Mouse (Mus musculus) retina, embryonic 14.5 days (tissue): Measurements from ENCODE around the gene 4931406P16Rik.
A peak's percentile ranks its signal among the peaks of the same experiment; 100 is the strongest.

Experiments
- DNase-seq: peaks from one replicate; pipeline ENCODE4 v3.0.0-alpha.2; 2015; ENCODE audit warnings: low spot score

The 4931406P16Rik gene

DNA sequence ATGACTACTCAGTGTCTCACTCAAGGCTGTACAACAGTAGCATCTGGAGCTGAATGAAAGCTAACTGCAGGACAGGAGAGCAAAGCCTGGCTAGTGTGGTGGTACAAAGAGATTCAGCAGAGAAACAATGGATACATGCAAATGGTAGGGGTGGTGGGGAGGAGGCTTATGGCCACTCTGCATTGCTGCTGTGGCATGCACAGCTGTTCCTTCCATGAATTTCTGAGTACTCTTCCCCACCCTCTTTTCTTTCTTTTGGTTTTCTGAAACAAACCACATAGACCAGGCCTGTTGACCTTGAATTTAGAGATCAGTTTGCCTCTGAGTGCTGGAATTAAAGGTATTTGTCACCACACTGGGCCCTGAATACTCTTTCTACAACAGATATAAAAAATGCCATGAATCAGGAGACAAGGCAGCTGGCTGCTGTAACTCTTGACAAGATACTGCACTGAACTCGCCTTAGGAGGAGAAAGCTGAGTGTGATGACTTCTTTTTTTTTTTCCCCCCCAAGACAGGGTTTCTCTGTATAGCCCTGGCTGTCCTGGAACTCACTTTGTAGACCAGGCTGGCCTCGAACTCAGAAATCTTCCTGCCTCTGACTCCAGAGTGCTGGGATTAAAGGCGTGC lies 66.4 kb downstream of the 4931406P16Rik start:
- DNase-seq, result no peak

DNA sequence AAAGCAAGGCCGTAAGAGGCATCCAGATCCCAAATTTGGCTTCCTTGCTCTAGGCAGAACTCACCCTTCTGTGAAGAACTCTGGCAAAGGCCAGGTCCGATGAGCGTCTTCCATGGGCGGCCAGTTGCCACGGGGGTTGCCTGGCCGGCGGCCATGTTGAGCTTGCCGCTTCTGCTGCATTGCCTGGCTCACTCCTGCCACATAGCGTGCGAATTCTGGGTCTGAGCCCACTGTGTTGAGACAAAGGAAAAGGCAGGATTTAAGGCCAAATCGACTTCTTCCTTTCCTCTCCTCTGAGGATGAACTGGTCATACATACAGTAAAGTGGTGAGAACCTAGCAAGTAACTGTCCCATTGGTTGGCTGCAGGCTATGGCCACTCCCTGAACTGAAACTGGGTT lies 71.2 kb downstream of the 4931406P16Rik start:
- no peak for DNase-seq

DNA sequence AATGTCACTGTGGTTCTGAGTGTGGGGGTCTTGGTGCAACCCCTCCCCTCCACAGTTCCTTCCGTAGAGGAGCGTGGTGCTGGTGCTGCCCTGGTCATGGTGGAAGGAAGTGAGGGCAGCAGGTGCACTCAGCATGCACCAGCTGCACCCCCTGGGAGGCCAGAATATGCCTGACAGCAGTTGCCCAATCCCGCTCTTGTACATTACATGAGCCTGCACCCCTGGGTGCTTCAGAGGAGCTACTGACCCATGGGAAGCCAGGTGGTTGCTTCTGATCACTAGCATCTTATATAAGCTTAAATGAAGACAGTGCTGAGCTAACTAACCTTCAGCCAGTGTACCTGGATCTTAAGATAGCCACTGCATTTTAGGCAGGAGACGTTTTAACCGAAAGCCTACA lies 75.3 kb downstream of the 4931406P16Rik start:
- no peak for DNase-seq

DNA sequence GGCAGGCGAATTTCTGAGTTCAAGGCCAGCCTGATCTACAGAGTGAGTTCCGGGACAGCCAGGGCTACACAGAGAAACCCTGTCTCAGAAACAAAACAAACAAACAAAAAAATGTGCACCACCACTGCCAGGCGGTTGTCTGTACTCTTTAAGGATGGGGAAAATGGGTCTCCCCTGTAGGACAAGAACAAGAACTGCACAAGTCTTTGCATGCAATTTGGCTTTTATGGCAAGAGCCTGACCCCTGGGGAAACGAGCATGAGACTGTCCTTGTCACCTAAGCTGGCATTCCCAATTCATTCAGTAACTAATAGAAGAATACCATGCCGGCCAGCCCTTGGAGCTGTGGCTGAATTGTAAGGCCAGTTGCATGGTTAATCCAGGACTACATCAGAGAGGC lies 77.7 kb downstream of the 4931406P16Rik start:
- no peak for DNase-seq

DNA sequence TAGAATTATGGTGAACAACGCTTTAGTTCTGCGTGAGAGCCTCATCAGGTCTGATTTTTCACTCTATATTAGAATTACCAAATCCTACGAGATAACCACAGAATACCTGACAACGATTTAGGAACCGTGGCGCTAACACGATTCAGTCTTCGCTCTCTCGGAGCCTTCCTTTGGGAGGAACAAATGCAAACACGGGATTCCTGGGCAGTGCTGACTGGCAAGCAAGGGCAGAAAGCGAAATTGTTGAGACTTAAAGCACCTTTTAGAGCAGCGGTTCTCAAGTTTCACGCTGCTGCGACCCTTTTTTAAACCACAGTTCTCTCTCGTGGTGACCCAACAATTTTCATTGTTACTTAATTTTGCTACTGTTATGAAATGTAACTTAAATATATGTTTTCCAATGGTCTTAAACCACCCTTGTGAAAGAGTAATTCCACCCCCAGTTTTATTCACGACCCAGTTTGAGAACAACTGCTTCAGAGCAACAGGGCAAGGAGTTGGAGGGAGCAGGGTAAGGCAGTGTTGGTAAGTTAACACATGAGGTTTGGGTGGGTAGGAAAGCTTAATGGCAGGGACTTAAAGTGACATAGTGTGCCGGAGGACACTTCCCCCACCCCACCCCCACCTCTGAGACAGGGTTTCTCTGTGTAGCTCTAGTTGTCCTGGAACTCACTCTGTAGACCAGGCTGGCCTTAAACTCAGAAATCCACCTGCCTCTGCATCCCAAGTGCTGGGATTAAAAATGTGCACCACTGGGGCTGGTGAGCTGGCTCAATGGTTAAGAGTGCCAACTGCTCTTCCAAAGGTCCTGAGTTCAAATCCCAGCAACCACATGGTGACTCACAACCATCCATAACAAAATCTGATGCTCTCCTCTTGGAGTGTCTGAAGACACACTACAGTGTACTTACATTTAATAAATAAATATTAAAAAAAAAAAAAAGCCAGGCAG lies 78.5 kb downstream of the 4931406P16Rik start:
- DNase-seq, result no peak

DNA sequence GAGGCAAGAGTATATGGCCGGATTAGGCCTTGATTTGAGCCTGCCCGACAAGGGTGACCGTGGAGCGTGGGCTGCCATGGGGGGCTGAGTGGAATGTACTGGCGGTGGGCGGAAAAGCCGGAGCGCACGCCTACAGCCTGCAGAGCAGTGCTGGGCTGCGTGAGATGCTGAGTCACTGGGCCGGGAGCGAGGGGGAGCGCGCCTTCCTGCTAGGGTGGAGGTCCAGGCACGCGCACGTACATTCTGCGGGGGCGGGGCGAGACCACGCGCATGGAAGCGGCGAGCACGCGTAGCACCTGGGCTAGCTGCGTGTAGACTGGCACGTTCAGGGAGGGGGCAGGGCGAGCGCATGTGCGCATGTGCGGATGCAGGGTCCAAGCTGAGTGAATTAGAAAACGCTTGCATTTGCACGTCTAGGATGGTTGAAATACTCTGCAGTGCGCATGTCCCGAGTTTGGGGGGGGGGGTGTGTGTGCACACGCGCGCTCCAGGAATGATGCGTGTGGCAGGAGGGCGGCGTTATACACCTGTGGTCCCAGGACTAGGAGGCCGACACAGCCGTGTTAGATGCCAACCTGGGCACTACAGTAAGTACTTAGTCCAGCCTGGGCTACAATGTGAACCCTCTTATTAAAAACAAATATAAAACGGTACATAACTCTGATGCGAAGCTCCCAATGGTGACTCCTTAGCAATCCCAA lies 79.3 kb downstream of the 4931406P16Rik start:
- peak; percentile 95 for DNase-seq

DNA sequence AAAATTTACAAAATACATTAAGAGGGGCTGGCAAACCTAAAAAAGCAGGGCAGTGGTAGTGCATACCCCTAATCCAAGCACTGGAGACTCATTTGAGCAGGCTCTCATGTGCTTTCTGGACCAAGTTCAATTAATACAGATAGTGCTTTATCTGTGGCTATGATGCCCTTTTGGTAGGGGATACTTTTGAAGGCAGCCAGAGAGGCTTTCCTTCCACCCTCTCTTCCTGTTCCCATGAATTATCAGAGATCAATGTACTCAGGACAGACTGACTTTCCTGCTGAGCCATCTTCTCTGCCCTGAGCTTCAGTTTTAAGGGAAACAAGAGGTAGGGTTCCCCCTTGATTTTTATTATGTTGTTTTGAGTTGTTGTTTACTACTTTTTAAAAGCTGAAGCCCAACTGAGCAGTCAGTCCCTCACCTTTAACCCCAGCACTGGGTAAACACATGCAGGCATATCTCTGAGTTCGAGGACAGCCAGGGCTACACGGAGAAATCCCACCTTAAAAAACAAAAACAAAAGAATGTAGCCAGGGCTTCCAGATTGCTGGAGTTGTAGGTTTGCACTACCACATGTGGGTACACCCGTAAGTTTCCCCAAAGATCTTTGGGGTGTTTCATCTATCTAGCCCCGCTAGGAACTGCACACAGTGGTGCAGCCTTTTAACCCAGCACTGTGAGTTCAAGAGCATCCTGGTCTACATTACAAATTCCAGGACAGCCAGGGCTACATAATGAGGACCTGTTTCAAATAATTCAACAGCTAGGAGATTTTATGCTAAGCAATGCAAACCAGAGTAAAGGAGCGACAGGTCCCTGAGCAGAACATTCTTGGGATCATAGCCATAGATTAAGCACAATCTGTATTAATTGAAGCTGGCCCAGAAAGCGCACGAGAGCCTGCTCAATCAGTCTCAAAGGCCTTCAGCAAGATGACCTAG lies 80.3 kb downstream of the 4931406P16Rik start:
- no peak for DNase-seq

DNA sequence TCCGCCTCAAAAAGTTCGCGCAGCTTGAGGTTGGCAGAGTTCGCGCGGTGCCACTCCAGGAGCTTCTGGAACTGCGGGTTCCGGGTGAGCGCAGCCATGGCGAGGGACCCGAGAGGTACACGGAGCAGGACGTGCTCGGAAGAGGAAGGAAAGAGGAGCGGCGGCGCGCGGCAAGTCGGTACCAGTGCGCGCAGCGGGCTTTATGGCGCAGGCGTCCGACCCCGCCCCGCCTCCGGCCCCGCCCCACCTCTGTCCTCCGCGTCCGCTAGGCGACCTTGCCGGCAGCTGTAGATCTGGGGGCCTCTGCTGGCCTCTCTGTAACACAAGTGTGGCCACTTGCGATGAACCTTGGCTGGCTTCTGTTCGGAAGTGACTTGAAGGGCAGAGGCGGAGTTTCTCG lies 83.2 kb downstream of the 4931406P16Rik start, which contains the start of gene Gpi1:
Gpi1 (minus strand) TSS at position 221 of the 400 bp plus-strand sequence.
- DNase-seq, result peak; percentile 91

DNA sequence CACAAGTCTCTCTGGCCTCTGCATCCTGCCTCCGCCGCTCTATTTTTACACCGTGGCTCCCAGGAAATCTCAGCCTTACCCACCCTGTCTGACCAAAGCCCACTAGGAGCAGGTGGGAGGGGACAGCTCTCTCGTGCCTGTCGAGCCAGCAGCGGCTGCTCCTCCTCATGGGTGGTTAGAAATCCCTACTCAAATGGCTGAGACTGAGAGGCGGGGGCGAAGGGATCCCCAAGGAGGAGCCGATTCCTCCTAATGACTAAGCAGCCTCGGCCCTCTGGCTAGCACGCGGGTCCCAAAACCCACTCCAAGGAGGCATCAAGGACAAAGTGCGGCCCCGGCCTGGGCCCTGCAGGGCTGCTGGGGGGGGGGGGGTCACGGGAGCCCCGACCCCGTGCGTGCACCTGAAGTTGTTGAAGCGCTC lies 83.7 kb downstream of the 4931406P16Rik start:
- DNase-seq, result peak; percentile 67

DNA sequence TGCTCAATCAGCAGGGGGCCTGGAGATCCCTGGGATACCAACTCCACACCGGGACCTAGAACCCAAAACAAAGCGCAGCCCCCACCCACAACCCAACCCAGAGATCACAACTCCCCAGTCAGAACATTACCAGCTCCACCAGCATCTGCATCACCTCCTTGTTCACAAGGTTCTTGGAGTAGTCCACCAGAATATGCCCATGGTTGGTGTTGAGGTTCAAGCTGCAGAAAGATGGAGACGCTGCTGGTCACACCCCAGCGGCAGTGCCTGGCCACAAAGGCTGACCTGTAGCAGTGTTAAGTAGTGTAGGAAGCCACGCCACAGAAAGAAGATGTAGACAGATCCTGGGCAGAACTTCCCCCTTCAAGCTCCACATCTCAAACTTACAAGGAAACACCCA lies 84.2 kb downstream of the 4931406P16Rik start:
- DNase-seq, result no peak

DNA sequence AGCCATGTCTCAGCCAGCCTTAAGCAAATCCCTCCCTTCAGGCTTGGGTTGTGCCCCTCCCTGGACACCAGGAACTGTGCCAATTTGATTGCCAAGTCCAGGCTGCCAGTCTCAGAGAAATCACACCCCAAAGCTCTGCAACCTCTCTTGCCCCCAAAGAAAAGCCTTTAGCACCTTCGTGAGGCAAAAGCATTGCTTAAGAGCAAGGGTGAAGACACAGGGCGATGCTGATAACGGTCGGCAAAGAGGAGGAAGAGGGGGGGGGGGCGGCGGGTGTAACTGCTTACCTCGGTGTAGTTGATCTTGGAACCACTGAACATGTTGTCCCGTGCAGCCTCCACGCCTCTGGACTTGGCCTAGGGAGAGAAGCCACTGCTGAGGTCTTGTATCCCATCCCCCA lies 84.7 kb downstream of the 4931406P16Rik start:
- DNase-seq, result no peak

DNA sequence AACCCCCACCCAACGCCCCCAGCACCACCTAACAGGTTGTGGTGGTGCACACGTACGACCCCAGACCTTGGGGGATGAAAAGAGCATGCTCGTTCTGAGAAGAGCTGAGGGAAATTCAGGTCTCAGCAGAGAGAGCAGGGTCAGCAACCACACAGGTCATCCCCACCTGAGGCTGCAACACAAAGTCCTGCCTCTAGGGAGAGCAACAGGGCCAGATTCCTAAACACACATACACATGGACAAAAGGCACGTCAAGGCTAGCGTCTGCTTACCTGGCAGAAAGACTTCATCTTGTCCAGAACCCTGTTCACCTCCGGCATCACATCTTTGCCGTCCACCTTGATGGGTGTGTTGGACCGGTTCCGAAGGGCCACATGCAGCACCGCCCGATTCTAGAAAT lies 86.5 kb downstream of the 4931406P16Rik start:
- DNase-seq, result no peak

DNA sequence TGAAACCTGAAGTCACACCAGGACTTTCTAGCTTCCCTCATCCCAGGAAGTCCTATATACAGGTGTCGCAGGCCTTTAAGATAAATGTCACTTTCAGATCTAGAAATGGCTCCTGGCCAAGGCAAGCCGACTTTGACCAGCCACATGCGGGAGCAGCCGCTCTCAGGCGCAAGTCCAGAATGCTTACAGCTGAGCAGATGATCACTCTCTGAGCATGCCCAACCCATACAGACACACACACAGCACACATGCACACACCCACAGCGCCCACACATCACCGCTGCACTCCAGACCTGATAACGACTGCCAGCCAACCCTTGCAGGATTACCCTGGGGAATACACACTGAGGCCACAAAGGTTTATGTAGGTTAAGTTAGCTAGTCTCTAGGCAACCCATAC lies 87.3 kb downstream of the 4931406P16Rik start:
- DNase-seq, result no peak

DNA sequence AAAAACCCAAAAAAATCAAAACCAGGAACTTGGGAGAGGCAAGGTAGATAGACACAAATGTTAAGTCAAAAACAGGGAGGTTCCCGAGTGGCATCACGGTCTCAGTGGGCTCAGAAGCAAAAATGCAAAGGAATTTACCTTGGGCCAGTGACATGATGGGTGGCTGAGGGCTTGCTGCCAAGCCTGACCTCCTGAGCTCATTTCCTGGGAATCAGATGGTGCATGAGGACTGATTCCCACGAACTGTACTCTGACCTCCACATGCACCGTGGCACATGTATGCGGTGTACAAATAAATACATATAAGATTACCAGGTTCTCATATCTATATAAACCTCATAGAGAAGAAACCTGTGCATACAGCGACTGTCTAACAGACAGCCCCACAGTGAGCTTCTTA lies 89.0 kb downstream of the 4931406P16Rik start:
- DNase-seq, result no peak

DNA sequence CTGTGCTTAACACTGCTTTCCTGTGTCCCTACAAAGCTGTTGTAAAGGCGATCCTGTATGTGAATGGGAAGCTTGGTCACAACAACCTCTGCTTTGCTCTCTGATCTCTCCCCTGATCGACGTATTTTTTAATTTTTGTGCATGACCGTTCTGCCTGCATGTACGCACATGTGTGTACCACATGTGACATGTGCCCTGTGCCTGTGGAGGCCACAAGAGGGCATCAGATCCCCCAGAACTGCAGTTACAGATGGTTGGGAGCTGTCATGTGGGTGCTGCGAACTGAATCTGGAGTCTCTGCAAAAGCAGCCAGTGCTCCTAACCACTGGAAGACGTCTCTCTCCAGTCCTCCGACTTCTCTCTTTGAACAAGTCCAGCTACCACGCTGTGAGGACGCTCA lies 91.0 kb downstream of the 4931406P16Rik start:
- no peak for DNase-seq

DNA sequence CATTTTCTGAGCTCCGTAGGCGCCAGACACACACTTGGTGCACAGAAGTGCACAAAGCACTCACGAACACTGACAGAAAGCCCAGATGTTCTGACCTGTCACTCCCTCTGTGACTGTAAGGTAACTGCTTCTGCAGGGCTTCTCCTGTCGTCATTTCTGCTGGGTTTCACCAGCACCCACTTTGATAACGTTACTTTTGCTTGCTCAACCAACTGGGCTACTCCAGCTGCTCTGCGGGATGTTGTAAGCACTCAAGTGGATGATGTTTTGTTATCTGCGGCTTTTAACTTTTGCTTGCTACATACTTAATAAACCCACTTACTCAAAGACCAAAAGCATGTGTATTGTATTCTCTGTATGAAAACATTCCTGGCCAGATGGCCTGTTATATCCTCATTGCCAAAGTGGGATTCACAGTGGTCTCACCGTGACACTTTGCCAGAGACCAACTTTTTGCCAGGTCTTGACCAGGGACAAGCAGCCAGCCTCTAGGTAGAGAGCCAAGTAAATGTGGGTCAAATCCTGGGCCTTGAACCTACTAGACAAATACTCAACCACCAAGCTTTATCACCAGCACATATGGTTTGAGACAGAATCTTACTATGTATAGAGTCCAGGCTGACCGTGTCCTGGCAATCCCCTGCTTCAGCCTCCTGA lies 91.6 kb downstream of the 4931406P16Rik start:
- DNase-seq, result no peak

DNA sequence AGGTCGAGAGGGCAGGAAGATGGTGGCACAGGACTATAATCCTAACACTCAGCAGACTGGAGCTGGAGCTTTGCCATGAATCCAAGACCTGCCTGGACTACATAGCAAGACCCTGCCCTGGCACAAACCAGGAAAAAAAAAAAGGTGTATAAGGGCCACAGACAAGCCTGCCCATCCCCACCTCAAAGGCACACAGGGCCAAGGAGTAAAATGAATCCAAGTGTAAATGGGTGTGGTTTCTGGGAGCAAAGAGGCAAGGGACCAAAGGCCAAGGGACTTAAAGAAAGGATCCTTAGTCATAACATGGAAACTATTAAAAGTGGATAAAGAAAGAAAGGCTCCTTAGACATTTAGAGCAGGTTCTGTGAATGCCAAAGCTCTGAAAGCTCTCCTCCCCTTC lies 94.9 kb downstream of the 4931406P16Rik start:
- no peak for DNase-seq

DNA sequence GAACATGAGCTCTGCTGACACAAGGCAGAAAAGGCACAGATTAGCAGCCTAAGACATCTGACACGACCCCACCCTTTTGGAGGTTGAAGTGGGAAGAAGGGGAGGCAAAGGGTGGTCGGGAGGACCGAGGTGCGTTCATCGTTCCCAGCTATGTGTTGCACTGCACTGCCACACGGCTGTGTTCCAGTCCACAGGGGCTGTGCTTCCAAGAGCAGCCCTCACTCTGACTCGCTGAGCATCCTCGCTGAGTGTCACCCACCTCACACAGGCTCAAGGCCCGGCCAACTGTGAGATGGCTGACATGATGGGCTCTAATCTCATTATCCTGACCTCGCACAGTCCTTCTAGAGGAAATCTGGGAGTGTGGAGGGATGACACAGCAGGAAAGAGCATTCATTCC lies 96.9 kb downstream of the 4931406P16Rik start:
- no peak for DNase-seq

DNA sequence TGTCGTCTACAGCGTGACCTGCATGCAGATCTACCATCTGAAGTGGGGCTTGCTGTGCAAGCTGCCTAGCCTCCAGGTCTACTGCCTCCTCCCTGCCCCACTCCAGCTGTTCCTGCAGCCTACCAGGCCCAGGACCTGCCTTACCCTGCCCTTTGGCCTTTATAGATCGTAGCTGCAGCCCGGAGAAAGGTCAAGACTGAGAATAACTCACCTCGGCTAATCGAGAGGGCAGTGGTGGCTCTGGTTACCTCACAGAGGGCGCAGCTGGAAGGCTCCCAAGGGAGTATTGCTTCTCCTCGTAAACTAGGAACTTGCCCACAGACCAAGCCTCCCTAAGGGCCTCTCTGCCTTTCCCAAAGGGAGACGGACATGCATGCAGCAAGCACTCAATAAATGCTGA lies 97.9 kb downstream of the 4931406P16Rik start:
- no peak for DNase-seq

DNA sequence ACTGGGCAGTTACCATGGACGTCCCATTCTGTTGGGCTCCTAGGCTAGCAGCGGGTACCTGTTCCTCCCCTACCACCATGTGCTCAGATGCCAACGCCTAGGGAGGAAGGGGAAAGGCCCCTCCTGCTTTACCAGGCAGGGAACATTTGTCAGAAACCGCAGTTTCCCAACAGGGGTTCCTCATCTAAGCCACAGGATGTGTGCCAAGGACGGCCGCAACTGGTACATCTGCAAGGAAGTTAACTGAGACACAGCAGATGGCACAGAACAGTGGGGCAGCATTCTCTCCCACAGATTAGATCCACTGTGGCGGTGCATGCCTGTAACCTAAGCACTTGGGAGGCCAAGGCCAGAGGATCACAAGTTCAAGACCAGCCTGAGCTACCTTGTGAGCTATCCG lies 98.7 kb downstream of the 4931406P16Rik start:
- DNase-seq, result no peak

DNA sequence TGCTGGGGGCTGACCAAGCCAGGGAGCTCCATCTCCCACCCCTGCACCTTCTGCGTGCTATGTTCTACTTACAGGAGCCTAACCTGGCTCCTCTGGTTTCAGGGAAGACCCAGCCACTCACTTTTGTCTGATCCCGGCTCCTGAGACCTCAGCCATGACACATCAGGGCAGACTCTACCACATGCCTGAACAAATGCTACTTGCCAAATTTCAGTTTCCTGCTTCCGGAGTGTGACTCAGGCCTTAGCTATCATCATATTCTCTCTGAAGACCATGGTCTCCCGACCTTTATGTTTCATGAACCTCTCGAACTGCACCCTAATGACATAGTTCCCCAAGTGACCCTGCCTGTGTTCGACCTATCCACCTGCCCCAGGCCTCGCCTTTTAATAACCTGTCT lies 100.1 kb downstream of the 4931406P16Rik start:
- DNase-seq, result no peak
